Mouse (Mus musculus) lung, adult 2 months (tissue): ENCODE results near the gene Snai1. TPM values are rescaled to one million over a fixed set of nuclear protein-coding genes. Genes with fewer than 3 reads are reported as not detected.

Experiments
- DNase-seq: peaks from one replicate; pipeline ENCODE4 v3.0.0; 2022
- H3K4me1 ChIP-seq: fragments of 200-500 bp; 2 replicates; pipeline ENCODE4 v1.6.1; 2011; ENCODE audit warnings: low read length; ENCODE audit not compliant: control insufficient read depth, insufficient read depth
- H3K4me3 ChIP-seq: fragments of 200-500 bp; replicated peaks from 2 replicates; pipeline ENCODE3; 2011; ENCODE audit warnings: low read depth, mild to moderate bottlenecking, control low read depth, low read length; ENCODE audit errors: extremely low read depth
- CTCF ChIP-seq: fragments of 200-500 bp; IDR thresholded peaks from 2 replicates; pipeline ENCODE4 v1.5.1; 2011; ENCODE audit warnings: mild to moderate bottlenecking, low read length, control low read depth; ENCODE audit not compliant: insufficient read depth
- POLR2A ChIP-seq: fragments of 200-500 bp; IDR thresholded peaks from 2 replicates; pipeline ENCODE4 v1.6.1; 2011; ENCODE audit warnings: low read depth, mild to moderate bottlenecking, control low read depth, low read length, borderline replicate concordance; ENCODE audit errors: extremely low read depth
- WGBS: fragments of 180-500 bp; shearing (Covaris S2); methylation state at CpG from one replicate; pipeline ENCODE4 v1.1.7; 2018; 5-methylcytosine and 5-hydroxymethylcytosine counted together
- polyA plus RNA-seq: library from polyadenylated mRNA; depleted of rRNA; stranded (reverse); fragments of >200 nt; gene quantifications from 2 replicates; pipeline ENCODE4 v1.2.3, GENCODE M21; 2012

Snai1 gene
- polyA plus RNA-seq, 1 experiment = 70.8 TPM

GRCm38 (mm10) chr2:167550341-167550854 is 12.4 kb downstream of the Snai1 start:
- WGBS = 58% methylated on average over 8 of the region's 8 CpGs
- TF ChIP-seq CTCF = no peak
- no peak for TF ChIP-seq POLR2A
- DNase-seq = no peak

GRCm38 (mm10) chr2:167551342-167551920 is 13.4 kb downstream of the Snai1 start:
- DNase-seq = no peak
- 72% methylated on average over 8 of the region's 8 CpGs for WGBS
- H3K4me3 ChIP-seq = no peak overlapping the region
- TF ChIP-seq CTCF = no peak
- no peak for TF ChIP-seq POLR2A
- H3K4me1 ChIP-seq = no peaks in the 10 kb centered on the region

More at GRCm38 (mm10) chr2:167550341-167550854, 12.4 kb downstream of the Snai1 start:
- no peak overlapping the region for H3K4me3 ChIP-seq
- H3K4me1 ChIP-seq = no peaks in the 10 kb centered on the region

DNA sequence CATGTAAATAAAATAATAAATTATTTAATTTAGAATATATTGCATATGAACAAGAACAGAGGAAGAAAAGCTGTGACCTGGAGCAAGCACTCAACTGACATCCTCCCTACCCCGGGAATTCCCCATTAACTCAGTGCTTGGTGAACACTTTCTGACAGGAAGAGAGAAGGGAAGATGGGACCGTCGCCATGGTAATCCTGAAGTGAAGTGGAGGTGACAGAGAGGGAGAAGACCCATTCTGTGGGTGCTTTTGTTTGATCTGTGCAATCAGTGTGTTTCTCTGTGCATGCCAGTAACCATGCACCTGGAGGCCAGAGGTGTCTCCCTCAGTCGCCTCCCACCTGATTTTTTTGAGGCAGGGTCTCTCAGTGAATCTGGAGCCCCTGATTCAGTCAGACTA is 14.3 kb downstream of the Snai1 start:
- Histone ChIP-seq H3K4me1 (no peaks in the 10 kb centered on the region), H3K4me3 (no peak overlapping the region)
- no peak for TF ChIP-seq POLR2A
- TF ChIP-seq CTCF = no peak
- DNase-seq = no peak
- 71% methylated on average over 4 of the region's 4 CpGs for WGBS

DNA sequence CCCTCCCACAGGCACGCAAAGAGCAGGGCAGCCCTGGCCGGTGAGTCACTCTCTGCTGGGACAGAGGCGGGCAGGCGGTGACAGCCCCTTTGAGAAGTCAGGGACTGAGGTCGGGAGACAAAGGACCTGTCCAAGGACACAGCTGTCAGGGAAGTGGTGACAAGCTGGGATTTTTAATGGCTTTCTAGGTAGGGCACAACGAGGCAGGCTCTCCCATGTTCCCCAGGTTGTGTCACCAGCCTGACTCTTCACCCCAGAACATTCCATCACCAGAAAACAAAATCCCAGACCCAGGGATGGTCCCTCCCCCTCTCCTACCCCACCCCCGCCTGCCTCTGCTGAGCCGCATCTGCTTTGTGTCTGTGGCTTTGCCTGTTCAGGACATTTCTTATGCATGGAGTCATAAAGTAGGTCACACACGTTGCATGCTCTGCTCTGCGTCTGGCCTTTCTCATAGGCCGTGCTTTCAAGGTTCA is 15.0 kb downstream of the Snai1 start:
- Histone ChIP-seq H3K4me1 (no peaks in the 10 kb centered on the region), H3K4me3 (no peak overlapping the region)
- 47% methylated on average over 11 of the region's 11 CpGs for WGBS
- no peak for DNase-seq
- TF ChIP-seq CTCF (no peak), POLR2A (no peak)

- DNase-seq = no peak
Observed at GRCm38 (mm10) chr2:167555766-167556165, 17.8 kb downstream of the Snai1 start.

DNA sequence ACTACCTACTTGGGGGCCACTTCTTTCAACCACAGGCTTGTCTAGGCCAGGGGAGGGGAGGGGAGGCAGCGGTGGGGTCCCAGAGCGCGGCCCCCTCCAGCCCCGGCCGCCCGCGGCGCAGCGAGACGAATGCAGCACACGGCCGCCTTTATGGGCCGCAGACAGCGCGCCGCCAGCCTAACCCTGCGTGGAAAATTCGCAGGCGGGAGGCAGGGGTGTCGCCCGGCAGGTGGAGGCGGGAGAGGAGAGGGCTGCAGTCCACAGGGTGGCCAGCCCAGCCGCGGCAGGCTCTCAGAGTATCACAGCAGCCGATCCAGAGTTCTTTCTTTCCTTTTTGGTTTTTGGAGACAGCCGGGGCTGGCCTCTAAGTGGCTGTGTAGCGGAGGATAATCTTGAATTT is 21.4 kb downstream of the Snai1 start:
- DNase-seq = no peak
- WGBS = 33% methylated on average over 27 of the region's 27 CpGs
- Histone ChIP-seq H3K4me3 (no peak overlapping the region), H3K4me1 (no peaks in the 10 kb centered on the region)
- TF ChIP-seq CTCF (no peak), POLR2A (no peak)

More at GRCm38 (mm10) chr2:167555766-167556165, 17.8 kb downstream of the Snai1 start:
- no peaks in the 10 kb centered on the region for H3K4me1 ChIP-seq
- H3K4me3 ChIP-seq = no peak overlapping the region
- TF ChIP-seq POLR2A = no peak
- no peak for TF ChIP-seq CTCF
- WGBS = 86% methylated on average over 5 of the region's 5 CpGs

DNA sequence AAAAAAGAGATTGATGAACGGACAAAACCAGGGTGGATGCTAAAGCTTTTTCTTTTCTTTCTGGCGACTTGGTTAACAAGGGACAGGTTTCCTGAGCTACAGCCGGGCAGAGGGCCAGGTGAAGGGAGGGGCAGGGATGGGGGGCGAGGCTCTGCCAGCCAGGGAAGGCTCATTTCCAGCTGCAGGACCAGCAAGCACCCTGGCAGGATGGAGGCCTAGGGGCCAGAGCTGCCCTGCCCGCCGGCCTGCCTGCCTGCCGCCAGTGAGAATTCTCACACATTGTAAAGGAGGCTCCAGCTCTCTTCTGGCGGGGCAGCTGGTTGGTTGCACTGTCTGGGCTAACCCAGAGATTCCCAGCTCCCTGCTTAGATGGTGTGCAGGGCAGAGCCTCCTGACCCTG is 24.1 kb downstream of the Snai1 start:
- TF ChIP-seq CTCF = no peak
- no peak for TF ChIP-seq POLR2A
- Histone ChIP-seq H3K4me1 (no peaks in the 10 kb centered on the region), H3K4me3 (no peak overlapping the region)
- WGBS = 16% methylated on average over 8 of the region's 8 CpGs
- DNase-seq = no peak

DNA sequence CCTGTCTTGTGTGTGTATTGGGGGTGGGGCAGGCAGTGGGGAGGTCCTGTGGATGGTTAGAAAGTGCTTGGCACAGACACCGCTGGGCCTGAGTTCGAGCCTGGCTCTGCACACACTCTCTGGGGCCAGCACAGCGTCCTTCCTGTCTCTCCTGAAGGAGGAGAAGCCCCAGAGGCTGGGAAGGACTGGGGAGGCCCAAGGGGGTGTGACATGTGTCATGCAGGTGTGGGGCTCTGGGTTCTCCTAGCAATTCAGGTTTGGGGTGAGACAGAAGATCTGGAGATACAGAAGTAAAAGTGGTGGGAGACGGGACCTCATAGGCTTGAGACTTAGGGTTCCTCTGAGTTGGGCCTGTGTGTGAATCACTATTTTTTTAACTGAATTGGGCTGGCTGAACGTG is 25.0 kb downstream of the Snai1 start:
- TF ChIP-seq POLR2A (no peak), CTCF (no peak)
- WGBS = 75% methylated on average over 5 of the region's 5 CpGs
- DNase-seq = no peak
- no peaks in the 10 kb centered on the region for H3K4me1 ChIP-seq
- H3K4me3 ChIP-seq = no peak overlapping the region

GRCm38 (mm10) chr2:167563703-167564102 is 25.7 kb downstream of the Snai1 start:
- no peak for DNase-seq
- Histone ChIP-seq H3K4me3 (no peak overlapping the region), H3K4me1 (no peaks in the 10 kb centered on the region)
- WGBS = 65% methylated on average over 12 of the region's 12 CpGs
- TF ChIP-seq POLR2A = no peak
- no peak for TF ChIP-seq CTCF
